Mouse (Mus musculus): ENCODE data around the gene Supt6. TPM values are rescaled to one million over a fixed set of nuclear protein-coding genes. Genes with fewer than 3 reads are reported as not detected.
A peak's percentile ranks its signal among the peaks of the same experiment; 100 is the strongest.

The Supt6 gene
- polyA plus RNA-seq, 1 experiment from 2014 or later: 17.7 TPM

DNA sequence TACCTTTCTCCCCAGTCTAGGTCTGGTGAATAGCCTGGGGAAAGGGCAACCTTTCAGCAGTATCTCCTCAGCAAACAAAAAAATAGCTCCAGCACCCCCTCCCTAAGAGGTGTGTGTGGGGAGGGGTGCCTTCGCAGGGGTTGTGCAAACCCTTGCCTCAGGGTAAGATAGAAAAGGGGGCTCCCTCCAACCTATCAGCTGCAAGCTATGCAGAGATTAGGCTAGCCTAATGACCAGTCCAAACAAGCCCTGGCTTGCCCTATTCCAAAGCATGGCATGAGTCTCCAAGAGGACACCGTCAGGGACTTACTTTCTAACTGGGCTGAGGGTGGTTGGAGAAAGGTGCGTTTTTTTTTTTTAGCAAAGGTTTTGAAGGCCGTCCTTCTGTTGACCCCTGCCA is 79.6 kb downstream of the Supt6 start:
- H3K36me3 ChIP-seq (ENCODE audit: control insufficient read depth, insufficient read depth, low read length): peaks cover 16% of the 10 kb centered on the region
- DNase-seq (ENCODE audit: low spot score) (no peak), ATAC-seq (no peak)
- H3K4me3 ChIP-seq (ENCODE audit: low read depth, low read length): peak overlapping the region; percentile 100; the same call in 1 of the 2 replicates
- H3K9ac ChIP-seq (ENCODE audit: low read length): peak overlapping the region; percentile 99; the same call in 1 of the 2 replicates
- peak overlapping the region; percentile 79 for H3K4me2 ChIP-seq (ENCODE audit: low read length)
- WGBS: 49% methylated on average over 4 of the region's 4 CpGs
- no peaks in the 10 kb centered on the region for H3K9me3 ChIP-seq (replicated peaks; ENCODE audit: control insufficient read depth, low read length)
- H3K27ac ChIP-seq (ENCODE audit: low read depth, low read length): peak overlapping the region; percentile 98; the same call in 1 of the 2 replicates
- H3K4me1 ChIP-seq (ENCODE audit: control insufficient read depth, insufficient read depth, low read length): peaks cover 23% of the 10 kb centered on the region
- no peaks in the 10 kb centered on the region for H3K27me3 ChIP-seq (replicated peaks; ENCODE audit: control insufficient read depth, insufficient read depth, low read length)

GRCm38 (mm10) chr11:78165761-78166109 is 80.1 kb downstream of the Supt6 start:
- Histone ChIP-seq H3K27ac (ENCODE audit: low read depth, low read length) (peak overlapping the region; percentile 98), H3K4me3 (ENCODE audit: low read depth, low read length) (peak overlapping the region; percentile 100), H3K36me3 (ENCODE audit: control insufficient read depth, insufficient read depth, low read length) (peaks cover 20% of the 10 kb centered on the region), H3K9ac (ENCODE audit: low read length) (peak overlapping the region; percentile 99), H3K27me3 (replicated peaks; ENCODE audit: control insufficient read depth, insufficient read depth, low read length) (no peaks in the 10 kb centered on the region), H3K4me1 (ENCODE audit: control insufficient read depth, insufficient read depth, low read length) (peaks cover 23% of the 10 kb centered on the region), H3K4me2 (ENCODE audit: low read length) (peak overlapping the region; percentile 79), H3K9me3 (replicated peaks; ENCODE audit: control insufficient read depth, low read length) (no peaks in the 10 kb centered on the region)
- ATAC-seq (peak; percentile 47), DNase-seq (ENCODE audit: low spot score) (no peak)
- WGBS: 1% methylated on average over 16 of the region's 16 CpGs

DNA sequence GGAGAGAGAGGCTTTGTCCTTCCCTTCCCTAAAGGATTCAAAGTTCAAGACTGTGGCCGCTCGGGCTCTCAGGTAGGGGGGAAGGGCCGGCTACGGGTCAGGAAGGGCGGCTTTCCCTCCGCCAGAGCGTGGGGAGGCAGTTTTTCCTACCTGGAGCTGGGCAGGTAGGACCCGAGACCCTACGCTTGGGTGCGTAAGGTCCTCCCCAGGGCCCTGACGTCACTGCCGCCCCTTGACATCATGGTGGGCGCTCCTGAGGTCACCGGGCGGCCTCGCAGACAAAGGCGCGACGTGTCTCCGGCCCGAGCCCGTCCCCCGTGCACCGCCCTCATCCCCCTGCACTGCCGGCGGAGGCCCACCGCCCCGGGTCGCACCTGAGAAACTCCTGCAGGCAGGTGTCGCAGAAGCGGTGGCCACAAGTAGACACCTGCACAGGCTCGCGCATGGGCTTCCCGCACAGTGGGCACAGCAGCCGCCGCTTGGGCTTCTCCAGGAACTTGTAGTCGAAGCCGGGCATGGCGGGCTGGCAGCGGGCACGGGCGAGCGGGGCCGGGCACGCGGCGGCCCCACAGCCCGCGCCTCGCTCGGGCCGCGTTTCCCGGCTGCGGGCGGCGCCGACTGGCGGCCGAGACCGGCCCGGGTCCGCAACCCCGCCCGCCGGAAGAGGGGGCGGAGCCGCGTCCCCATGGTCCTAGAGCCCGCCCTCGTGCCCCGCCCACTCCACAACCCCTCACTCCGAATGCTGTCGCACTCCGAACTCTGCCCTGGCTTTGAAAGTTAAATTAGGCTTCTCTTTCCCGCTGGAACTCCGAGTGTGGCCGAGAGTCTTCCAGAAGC is 80.6 kb downstream of the Supt6 start, which contains the start of gene Traf4:
Gene Traf4 (minus strand): TSS at position 666 of the 837 bp plus-strand sequence.
- peak within 1 kb of the TSS; percentile 99 for H3K9ac ChIP-seq (ENCODE audit: low read length)
- DNase-seq (ENCODE audit: low spot score) (peak; percentile 91), ATAC-seq (peak; percentile 89)
- no peaks in the 10 kb centered on the region for H3K9me3 ChIP-seq (replicated peaks; ENCODE audit: control insufficient read depth, low read length)
- H3K4me2 ChIP-seq (ENCODE audit: low read length): peak within 1 kb of the TSS; percentile 79
- peak within 1 kb of the TSS; percentile 98 for H3K27ac ChIP-seq (ENCODE audit: low read depth, low read length)
- WGBS: under 1% methylated on average over 56 of the region's 78 CpGs
- H3K4me3 ChIP-seq (ENCODE audit: low read depth, low read length): peak within 1 kb of the TSS; percentile 100
- peaks cover 26% of the 10 kb centered on the region for H3K36me3 ChIP-seq (ENCODE audit: control insufficient read depth, insufficient read depth, low read length)
- peaks cover 23% of the 10 kb centered on the region for H3K4me1 ChIP-seq (ENCODE audit: control insufficient read depth, insufficient read depth, low read length)
- H3K27me3 ChIP-seq (replicated peaks; ENCODE audit: control insufficient read depth, insufficient read depth, low read length): no peaks in the 10 kb centered on the region

GRCm38 (mm10) chr11:78164604-78164923 is 81.2 kb downstream of the Supt6 start:
- under 1% methylated on average over 14 of the region's 14 CpGs for WGBS
- ATAC-seq: no peak

GRCm38 (mm10) chr11:78163681-78164603 is 81.8 kb downstream of the Supt6 start:
- peak; percentile 83 for DNase-seq (ENCODE audit: low spot score)
- Histone ChIP-seq H3K9me3 (replicated peaks; ENCODE audit: control insufficient read depth, low read length) (no peaks in the 10 kb centered on the region), H3K27me3 (replicated peaks; ENCODE audit: control insufficient read depth, insufficient read depth, low read length) (no peaks in the 10 kb centered on the region), H3K4me1 (ENCODE audit: control insufficient read depth, insufficient read depth, low read length) (peaks cover 23% of the 10 kb centered on the region), H3K27ac (ENCODE audit: low read depth, low read length) (peak overlapping the region; percentile 98), H3K4me2 (ENCODE audit: low read length) (peak overlapping the region; percentile 79), H3K9ac (ENCODE audit: low read length) (peak overlapping the region; percentile 99), H3K36me3 (ENCODE audit: control insufficient read depth, insufficient read depth, low read length) (peaks cover 38% of the 10 kb centered on the region), H3K4me3 (ENCODE audit: low read depth, low read length) (peak overlapping the region; percentile 100)
- WGBS: under 1% methylated on average over 22 of the region's 22 CpGs
- peak; percentile 45 for ATAC-seq

More at GRCm38 (mm10) chr11:78164604-78164923, 81.2 kb downstream of the Supt6 start:
- peak overlapping the region; percentile 79 for H3K4me2 ChIP-seq (ENCODE audit: low read length)
- H3K4me1 ChIP-seq (ENCODE audit: control insufficient read depth, insufficient read depth, low read length): peaks cover 23% of the 10 kb centered on the region
- no peaks in the 10 kb centered on the region for H3K27me3 ChIP-seq (replicated peaks; ENCODE audit: control insufficient read depth, insufficient read depth, low read length)
- H3K4me3 ChIP-seq (ENCODE audit: low read depth, low read length): peak overlapping the region; percentile 100
- H3K36me3 ChIP-seq (ENCODE audit: control insufficient read depth, insufficient read depth, low read length): peaks cover 32% of the 10 kb centered on the region
- H3K9ac ChIP-seq (ENCODE audit: low read length): peak overlapping the region; percentile 99
- H3K9me3 ChIP-seq (replicated peaks; ENCODE audit: control insufficient read depth, low read length): no peaks in the 10 kb centered on the region
- DNase-seq (ENCODE audit: low spot score): peak; percentile 31
- peak overlapping the region; percentile 98 for H3K27ac ChIP-seq (ENCODE audit: low read depth, low read length)

- peaks cover 23% of the 10 kb centered on the region for H3K4me1 ChIP-seq (ENCODE audit: control insufficient read depth, insufficient read depth, low read length)
- no peak for ATAC-seq
These were observed 82.7 kb downstream of the Supt6 start for GRCm38 (mm10) chr11:78163045-78163444.

DNA sequence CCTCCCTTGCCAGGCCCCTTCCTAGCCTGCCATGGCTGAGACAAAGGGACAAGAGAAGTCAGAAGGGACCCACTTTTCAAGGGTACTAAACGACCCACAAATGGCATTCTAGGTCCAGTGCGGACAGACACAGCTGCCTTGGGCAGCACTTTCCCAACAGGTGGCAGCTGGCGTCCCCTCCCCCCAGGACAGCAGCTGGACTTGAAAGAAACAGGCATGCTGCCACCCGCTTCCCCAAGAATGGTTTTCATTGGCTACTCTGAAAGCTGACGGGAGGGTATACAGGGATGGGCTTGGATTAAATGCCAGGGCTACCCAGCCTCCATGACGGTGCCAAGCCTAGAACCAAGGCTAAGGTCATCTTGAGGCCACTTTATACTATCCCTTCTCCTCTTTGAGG is 83.3 kb downstream of the Supt6 start:
- Histone ChIP-seq H3K36me3 (ENCODE audit: control insufficient read depth, insufficient read depth, low read length) (peaks cover 52% of the 10 kb centered on the region), H3K9ac (ENCODE audit: low read length) (peak overlapping the region; percentile 99), H3K9me3 (replicated peaks; ENCODE audit: control insufficient read depth, low read length) (no peaks in the 10 kb centered on the region), H3K27ac (ENCODE audit: low read depth, low read length) (peak overlapping the region; percentile 98; the same call in 1 of the 2 replicates), H3K4me2 (ENCODE audit: low read length) (peak overlapping the region; percentile 79), H3K4me1 (ENCODE audit: control insufficient read depth, insufficient read depth, low read length) (peaks cover 23% of the 10 kb centered on the region), H3K4me3 (ENCODE audit: low read depth, low read length) (0 out of 2 replicates have a peak overlapping the region, but pooled peaks have one; percentile 100), H3K27me3 (replicated peaks; ENCODE audit: control insufficient read depth, insufficient read depth, low read length) (no peaks in the 10 kb centered on the region)
- WGBS: 37% methylated on average over 6 of the region's 6 CpGs
- DNase-seq (ENCODE audit: low spot score): peak; percentile 56
- no peak for ATAC-seq

More at GRCm38 (mm10) chr11:78163045-78163444, 82.7 kb downstream of the Supt6 start:
- no peaks in the 10 kb centered on the region for H3K9me3 ChIP-seq (replicated peaks; ENCODE audit: control insufficient read depth, low read length)
- H3K9ac ChIP-seq (ENCODE audit: low read length): peak overlapping the region; percentile 99
- no peak for DNase-seq (ENCODE audit: low spot score)
- H3K27ac ChIP-seq (ENCODE audit: low read depth, low read length): peak overlapping the region; percentile 98
- H3K4me3 ChIP-seq (ENCODE audit: low read depth, low read length): peak overlapping the region; percentile 100
- 82% methylated on average over 2 of the region's 2 CpGs for WGBS
- no peaks in the 10 kb centered on the region for H3K27me3 ChIP-seq (replicated peaks; ENCODE audit: control insufficient read depth, insufficient read depth, low read length)
- H3K36me3 ChIP-seq (ENCODE audit: control insufficient read depth, insufficient read depth, low read length): peaks cover 47% of the 10 kb centered on the region
- H3K4me2 ChIP-seq (ENCODE audit: low read length): peak overlapping the region; percentile 79

- WGBS: 47% methylated on average over 4 of the region's 4 CpGs
- H3K36me3 ChIP-seq (ENCODE audit: control insufficient read depth, insufficient read depth, low read length): peaks cover 56% of the 10 kb centered on the region
- no peak overlapping the region for H3K4me3 ChIP-seq (ENCODE audit: low read depth, low read length)
- ATAC-seq (no peak), DNase-seq (ENCODE audit: low spot score) (no peak)
- no peaks in the 10 kb centered on the region for H3K9me3 ChIP-seq (replicated peaks; ENCODE audit: control insufficient read depth, low read length)
- no peaks in the 10 kb centered on the region for H3K27me3 ChIP-seq (replicated peaks; ENCODE audit: control insufficient read depth, insufficient read depth, low read length)
- H3K4me1 ChIP-seq (ENCODE audit: control insufficient read depth, insufficient read depth, low read length): peaks cover 23% of the 10 kb centered on the region
- no peak overlapping the region for H3K9ac ChIP-seq (ENCODE audit: low read length)
- H3K4me2 ChIP-seq (ENCODE audit: low read length): peak overlapping the region; percentile 79; the same call in 1 of the 2 replicates
- no peak overlapping the region for H3K27ac ChIP-seq (ENCODE audit: low read depth, low read length)
These were observed 83.8 kb downstream of the Supt6 start for GRCm38 (mm10) chr11:78161968-78162367.
